Mouse (Mus musculus): ENCODE data around the gene Magohb. TPM values are rescaled to one million over a fixed set of nuclear protein-coding genes. Genes with fewer than 3 reads are reported as not detected.

The Magohb gene
- polyA plus RNA-seq (2016; fragmentation: Nextera tagmentation; extraction: Ambion mirVana) = 53.5 and 61.0 TPM in 2 replicates

GRCm38 (mm10) chr6:131292991-131293788, at the start of gene Magohb:
TSS of gene Magohb (minus strand) at chr6:131293244.
- Histone ChIP-seq H3K36me3 (peaks cover 1% of the 10 kb centered on the region), H3K27me3 (no peaks in the 10 kb centered on the region), H3K9ac (replicated peaks) (peak within 1 kb of the TSS; percentile 73), H3K4me3 (peak within 1 kb of the TSS; percentile 70), H3K27ac (replicated peaks) (no peak within 1 kb of the TSS), H3K4me2 (replicated peaks) (peak within 1 kb of the TSS; percentile 61), H3K9me3 (no peaks in the 10 kb centered on the region), H3K4me1 (peaks cover 6% of the 10 kb centered on the region)
- ATAC-seq (ENCODE audit: low FRiP score, low read depth) = peak; percentile 91
- WGBS = 2% methylated on average over 50 of the region's 51 CpGs

GRCm38 (mm10) chr6:131340082-131340481, 47.0 kb upstream of the Magohb start:
- H3K27ac ChIP-seq (replicated peaks) = no peak overlapping the region
- H3K27me3 ChIP-seq = no peaks in the 10 kb centered on the region
- no peak overlapping the region for H3K4me2 ChIP-seq (replicated peaks)
- no peak overlapping the region for H3K4me3 ChIP-seq
- WGBS = 81% methylated on average over 3 of the region's 3 CpGs
- H3K36me3 ChIP-seq = no peaks in the 10 kb centered on the region
- H3K9me3 ChIP-seq = no peaks in the 10 kb centered on the region
- H3K9ac ChIP-seq (replicated peaks) = no peak overlapping the region
- ATAC-seq (ENCODE audit: low FRiP score, low read depth) = no peak
- H3K4me1 ChIP-seq = no peaks in the 10 kb centered on the region

GRCm38 (mm10) chr6:131339309-131339708, 46.3 kb upstream of the Magohb start:
- Histone ChIP-seq H3K36me3 (no peaks in the 10 kb centered on the region), H3K27ac (replicated peaks) (no peak overlapping the region), H3K9me3 (no peaks in the 10 kb centered on the region), H3K4me3 (no peak overlapping the region), H3K9ac (replicated peaks) (no peak overlapping the region), H3K4me1 (no peaks in the 10 kb centered on the region), H3K4me2 (replicated peaks) (no peak overlapping the region), H3K27me3 (no peaks in the 10 kb centered on the region)
- ATAC-seq (ENCODE audit: low FRiP score, low read depth) = no peak
- 86% methylated on average over 3 of the region's 3 CpGs for WGBS

GRCm38 (mm10) chr6:131338787-131339186, 45.7 kb upstream of the Magohb start:
- H3K9me3 ChIP-seq = no peaks in the 10 kb centered on the region
- no peaks in the 10 kb centered on the region for H3K4me1 ChIP-seq
- no peak for ATAC-seq (ENCODE audit: low FRiP score, low read depth)
- no peak overlapping the region for H3K9ac ChIP-seq (replicated peaks)
- H3K36me3 ChIP-seq = no peaks in the 10 kb centered on the region
- 76% methylated on average over 1 of the region's 1 CpGs for WGBS
- H3K4me2 ChIP-seq (replicated peaks) = no peak overlapping the region
- no peaks in the 10 kb centered on the region for H3K27me3 ChIP-seq
- H3K27ac ChIP-seq (replicated peaks) = no peak overlapping the region
- no peak overlapping the region for H3K4me3 ChIP-seq

- Histone ChIP-seq H3K36me3 (no peaks in the 10 kb centered on the region), H3K4me3 (no peak overlapping the region), H3K9ac (replicated peaks) (no peak overlapping the region), H3K9me3 (no peaks in the 10 kb centered on the region), H3K4me1 (no peaks in the 10 kb centered on the region), H3K4me2 (replicated peaks) (no peak overlapping the region), H3K27ac (replicated peaks) (no peak overlapping the region), H3K27me3 (no peaks in the 10 kb centered on the region)
- no peak for ATAC-seq (ENCODE audit: low FRiP score, low read depth)
- WGBS = 94% methylated on average over 2 of the region's 2 CpGs
Observed at GRCm38 (mm10) chr6:131327076-131327475, 34.0 kb upstream of the Magohb start.

GRCm38 (mm10) chr6:131321854-131322639, 29.0 kb upstream of the Magohb start:
- 80% methylated on average over 3 of the region's 3 CpGs for WGBS

GRCm38 (mm10) chr6:131316155-131317101, 23.4 kb upstream of the Magohb start:
- no peak for ATAC-seq (ENCODE audit: low FRiP score, low read depth)
- Histone ChIP-seq H3K4me3 (no peak overlapping the region), H3K9ac (replicated peaks) (no peak overlapping the region), H3K4me1 (no peaks in the 10 kb centered on the region), H3K4me2 (replicated peaks) (no peak overlapping the region), H3K27ac (replicated peaks) (no peak overlapping the region), H3K36me3 (no peaks in the 10 kb centered on the region), H3K27me3 (no peaks in the 10 kb centered on the region), H3K9me3 (0 out of 2 replicates have a peak, but pooled peaks cover 3% of the 10 kb centered on the region)
- 88% methylated on average over 7 of the region's 7 CpGs for WGBS

More at GRCm38 (mm10) chr6:131321854-131322639, 29.0 kb upstream of the Magohb start:
- Histone ChIP-seq H3K27me3 (no peaks in the 10 kb centered on the region), H3K4me1 (no peaks in the 10 kb centered on the region), H3K9me3 (no peaks in the 10 kb centered on the region), H3K36me3 (no peaks in the 10 kb centered on the region), H3K9ac (replicated peaks) (no peak overlapping the region), H3K4me3 (no peak overlapping the region), H3K27ac (replicated peaks) (no peak overlapping the region), H3K4me2 (replicated peaks) (no peak overlapping the region)
- ATAC-seq (ENCODE audit: low FRiP score, low read depth) = no peak

- WGBS = 72% methylated on average over 3 of the region's 3 CpGs
- H3K4me2 ChIP-seq (replicated peaks) = no peak overlapping the region
- no peak for ATAC-seq (ENCODE audit: low FRiP score, low read depth)
Observed at GRCm38 (mm10) chr6:131308031-131308430, 15.0 kb upstream of the Magohb start.

GRCm38 (mm10) chr6:131304776-131305175, 11.7 kb upstream of the Magohb start:
- Histone ChIP-seq H3K4me2 (replicated peaks) (no peak overlapping the region), H3K4me3 (no peak overlapping the region), H3K4me1 (no peaks in the 10 kb centered on the region), H3K27me3 (no peaks in the 10 kb centered on the region), H3K36me3 (no peaks in the 10 kb centered on the region), H3K9ac (replicated peaks) (no peak overlapping the region), H3K27ac (replicated peaks) (no peak overlapping the region), H3K9me3 (no peaks in the 10 kb centered on the region)
- 68% methylated on average over 3 of the region's 3 CpGs for WGBS
- ATAC-seq (ENCODE audit: low FRiP score, low read depth) = no peak

More at GRCm38 (mm10) chr6:131308031-131308430, 15.0 kb upstream of the Magohb start:
- Histone ChIP-seq H3K9ac (replicated peaks) (no peak overlapping the region), H3K36me3 (no peaks in the 10 kb centered on the region), H3K9me3 (no peaks in the 10 kb centered on the region), H3K27ac (replicated peaks) (no peak overlapping the region), H3K27me3 (no peaks in the 10 kb centered on the region), H3K4me3 (no peak overlapping the region), H3K4me1 (no peaks in the 10 kb centered on the region)

GRCm38 (mm10) chr6:131298531-131298930, 5.5 kb upstream of the Magohb start:
- no peaks in the 10 kb centered on the region for H3K27me3 ChIP-seq
- no peak overlapping the region for H3K9ac ChIP-seq (replicated peaks)
- H3K4me2 ChIP-seq (replicated peaks) = no peak overlapping the region
- H3K4me3 ChIP-seq = no peak overlapping the region
- no peaks in the 10 kb centered on the region for H3K36me3 ChIP-seq
- H3K4me1 ChIP-seq = no peaks in the 10 kb centered on the region
- no peak overlapping the region for H3K27ac ChIP-seq (replicated peaks)
- H3K9me3 ChIP-seq = no peaks in the 10 kb centered on the region
- ATAC-seq (ENCODE audit: low FRiP score, low read depth) = no peak

- Histone ChIP-seq H3K27ac (replicated peaks) (no peak overlapping the region), H3K4me1 (peaks cover 6% of the 10 kb centered on the region), H3K9me3 (no peaks in the 10 kb centered on the region), H3K9ac (replicated peaks) (no peak overlapping the region), H3K4me3 (no peak overlapping the region), H3K36me3 (no peaks in the 10 kb centered on the region), H3K4me2 (replicated peaks) (no peak overlapping the region), H3K27me3 (no peaks in the 10 kb centered on the region)
- WGBS = 85% methylated on average over 5 of the region's 5 CpGs
- ATAC-seq (ENCODE audit: low FRiP score, low read depth) = no peak
Observed at GRCm38 (mm10) chr6:131294435-131295112, 1.5 kb upstream of the Magohb start.

Measured in midbrain, embryonic 12.5 days (tissue).